Mouse (Mus musculus): ENCODE data around the gene Gapt. TPM values are rescaled to one million over a fixed set of nuclear protein-coding genes. Genes with fewer than 3 reads are reported as not detected.
"Not testable (repeated sequence)": the region's sequence is repeated elsewhere in the genome, so short reads cannot be mapped to it uniquely, and the experiment has no call there.

The Gapt gene
- polyA plus RNA-seq (2012; rRNA removed) = 0.20 and 0.48 TPM in 2 replicates

GRCm38 (mm10) chr13:110356941-110357340 is at the start of gene Gapt:
Gene Gapt (minus strand): TSS chr13:110357199.
- Histone ChIP-seq H3K4me3 (ENCODE audit: low read depth, low read length) (no peak within 1 kb of the TSS), H3K36me3 (ENCODE audit: control insufficient read depth, insufficient read depth, low read length) (no peaks in the 10 kb centered on the region), H3K27ac (ENCODE audit: insufficient read depth, low read depth, low read length) (no peak within 1 kb of the TSS), H3K4me1 (ENCODE audit: control insufficient read depth, insufficient read depth, insufficient read length, low read length) (no peaks in the 10 kb centered on the region), H3K27me3 (ENCODE audit: control insufficient read depth, insufficient read depth, low read length) (no peaks in the 10 kb centered on the region)
- no peak for TF ChIP-seq CTCF (IDR thresholded peaks at IDR 0.05; ENCODE audit: extremely low read depth, insufficient read length, insufficient replicate concordance, low read depth, low read length)
- no peak for TF ChIP-seq POLR2A (IDR thresholded peaks at IDR 0.05; ENCODE audit: low read depth, low read length)
- WGBS = 30% methylated on average over 2 of the region's 2 CpGs

- WGBS = 44% methylated on average over 5 of the region's 5 CpGs
- no peaks in the 10 kb centered on the region for H3K27me3 ChIP-seq (ENCODE audit: control insufficient read depth, insufficient read depth, low read length)
- TF ChIP-seq CTCF (IDR thresholded peaks at IDR 0.05; ENCODE audit: extremely low read depth, insufficient read length, insufficient replicate concordance, low read depth, low read length) (no peak), POLR2A (IDR thresholded peaks at IDR 0.05; ENCODE audit: low read depth, low read length) (no peak)
Observed at GRCm38 (mm10) chr13:110406152-110406551, 49.2 kb upstream of the Gapt start.

GRCm38 (mm10) chr13:110404686-110405085 is 47.7 kb upstream of the Gapt start:
- not testable (repeated sequence) for H3K4me3 ChIP-seq (ENCODE audit: low read depth, low read length)
- WGBS = 90% methylated on average over 5 of the region's 5 CpGs

More at GRCm38 (mm10) chr13:110406152-110406551, 49.2 kb upstream of the Gapt start:
- H3K27ac ChIP-seq (ENCODE audit: insufficient read depth, low read depth, low read length) = no peak overlapping the region
- no peaks in the 10 kb centered on the region; the same call in 1 of the 2 replicates for H3K36me3 ChIP-seq (ENCODE audit: control insufficient read depth, insufficient read depth, low read length)
- no peaks in the 10 kb centered on the region for H3K4me1 ChIP-seq (ENCODE audit: control insufficient read depth, insufficient read depth, insufficient read length, low read length)
- H3K4me3 ChIP-seq (ENCODE audit: low read depth, low read length) = no peak overlapping the region

DNA sequence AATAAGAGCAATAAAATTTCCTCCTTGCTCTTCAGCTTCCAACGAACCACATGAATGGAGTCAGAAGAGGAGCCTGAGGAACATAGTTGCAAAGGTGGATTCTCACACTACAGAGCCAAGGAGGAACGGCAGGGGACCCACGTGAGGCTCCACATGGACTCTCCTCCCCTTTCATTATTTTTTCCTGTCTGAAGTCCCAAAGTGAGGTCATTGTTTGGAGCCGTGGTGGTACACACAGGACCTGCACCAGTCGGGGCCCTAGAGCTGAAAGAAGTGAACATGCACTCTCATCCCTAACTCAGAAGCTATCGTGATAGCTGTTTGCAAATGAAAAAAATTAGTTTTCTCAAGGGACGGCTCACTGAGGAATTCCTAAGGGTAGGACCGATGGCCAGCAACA is 47.1 kb upstream of the Gapt start:
- 75% methylated on average over 8 of the region's 8 CpGs for WGBS
- no peak for TF ChIP-seq CTCF (IDR thresholded peaks at IDR 0.05; ENCODE audit: extremely low read depth, insufficient read length, insufficient replicate concordance, low read depth, low read length)
- no peak for TF ChIP-seq POLR2A (IDR thresholded peaks at IDR 0.05; ENCODE audit: low read depth, low read length)
- H3K36me3 ChIP-seq (ENCODE audit: control insufficient read depth, insufficient read depth, low read length) = peaks cover 4% of the 10 kb centered on the region; the same call in 1 of the 2 replicates
- no peaks in the 10 kb centered on the region for H3K27me3 ChIP-seq (ENCODE audit: control insufficient read depth, insufficient read depth, low read length)
- H3K4me1 ChIP-seq (ENCODE audit: control insufficient read depth, insufficient read depth, insufficient read length, low read length) = no peaks in the 10 kb centered on the region
- no peak overlapping the region for H3K4me3 ChIP-seq (ENCODE audit: low read depth, low read length)
- H3K27ac ChIP-seq (ENCODE audit: insufficient read depth, low read depth, low read length) = no peak overlapping the region

More at GRCm38 (mm10) chr13:110404686-110405085, 47.7 kb upstream of the Gapt start:
- H3K36me3 ChIP-seq (ENCODE audit: control insufficient read depth, insufficient read depth, low read length); H3K27me3 ChIP-seq (ENCODE audit: control insufficient read depth, insufficient read depth, low read length); H3K4me1 ChIP-seq (ENCODE audit: control insufficient read depth, insufficient read depth, insufficient read length, low read length); H3K27ac ChIP-seq (ENCODE audit: insufficient read depth, low read depth, low read length): not testable (repeated sequence)

DNA sequence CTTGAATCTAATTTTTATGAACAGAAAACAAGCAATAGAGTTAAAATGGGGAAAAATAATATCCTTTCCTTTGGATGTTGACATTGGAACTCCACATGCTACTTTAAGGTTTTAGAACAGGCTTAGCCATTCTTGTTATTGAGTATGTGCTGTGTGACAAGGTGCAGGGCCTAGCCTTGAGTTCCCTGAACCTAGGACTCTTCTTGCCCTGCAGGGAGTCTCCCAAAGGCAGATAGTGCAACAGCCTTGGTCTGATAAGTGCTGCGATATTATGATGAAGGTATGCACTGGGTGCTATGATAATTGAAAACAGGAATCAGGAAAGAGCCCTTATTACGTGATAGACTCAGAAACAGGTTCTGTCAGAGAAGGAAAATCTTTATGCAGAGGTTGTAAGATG is 44.9 kb upstream of the Gapt start:
- 82% methylated on average over 2 of the region's 2 CpGs for WGBS
- H3K4me1 ChIP-seq (ENCODE audit: control insufficient read depth, insufficient read depth, insufficient read length, low read length) = no peaks in the 10 kb centered on the region
- H3K27ac ChIP-seq (ENCODE audit: insufficient read depth, low read depth, low read length) = no peak overlapping the region
- H3K36me3 ChIP-seq (ENCODE audit: control insufficient read depth, insufficient read depth, low read length) = peaks cover 9% of the 10 kb centered on the region
- TF ChIP-seq POLR2A (IDR thresholded peaks at IDR 0.05; ENCODE audit: low read depth, low read length) = no peak
- no peak for TF ChIP-seq CTCF (IDR thresholded peaks at IDR 0.05; ENCODE audit: extremely low read depth, insufficient read length, insufficient replicate concordance, low read depth, low read length)
- no peak overlapping the region for H3K4me3 ChIP-seq (ENCODE audit: low read depth, low read length)
- no peaks in the 10 kb centered on the region for H3K27me3 ChIP-seq (ENCODE audit: control insufficient read depth, insufficient read depth, low read length)

GRCm38 (mm10) chr13:110401443-110401842 is 44.4 kb upstream of the Gapt start:
- Histone ChIP-seq H3K4me1 (ENCODE audit: control insufficient read depth, insufficient read depth, insufficient read length, low read length) (no peaks in the 10 kb centered on the region), H3K4me3 (ENCODE audit: low read depth, low read length) (no peak overlapping the region), H3K36me3 (ENCODE audit: control insufficient read depth, insufficient read depth, low read length) (peaks cover 9% of the 10 kb centered on the region), H3K27ac (ENCODE audit: insufficient read depth, low read depth, low read length) (no peak overlapping the region), H3K27me3 (ENCODE audit: control insufficient read depth, insufficient read depth, low read length) (no peaks in the 10 kb centered on the region)
- WGBS = 76% methylated on average over 3 of the region's 3 CpGs
- TF ChIP-seq CTCF (IDR thresholded peaks at IDR 0.05; ENCODE audit: extremely low read depth, insufficient read length, insufficient replicate concordance, low read depth, low read length) (no peak), POLR2A (IDR thresholded peaks at IDR 0.05; ENCODE audit: low read depth, low read length) (no peak)

- Histone ChIP-seq H3K36me3 (ENCODE audit: control insufficient read depth, insufficient read depth, low read length) (peaks cover 9% of the 10 kb centered on the region), H3K4me1 (ENCODE audit: control insufficient read depth, insufficient read depth, insufficient read length, low read length) (no peaks in the 10 kb centered on the region), H3K27me3 (ENCODE audit: control insufficient read depth, insufficient read depth, low read length) (peaks cover 2% of the 10 kb centered on the region; the same call in 1 of the 2 replicates), H3K27ac (ENCODE audit: insufficient read depth, low read depth, low read length) (no peak overlapping the region), H3K4me3 (ENCODE audit: low read depth, low read length) (peak overlapping the region; percentile 27)
- no peak for TF ChIP-seq POLR2A (IDR thresholded peaks at IDR 0.05; ENCODE audit: low read depth, low read length)
- TF ChIP-seq CTCF (IDR thresholded peaks at IDR 0.05; ENCODE audit: extremely low read depth, insufficient read length, insufficient replicate concordance, low read depth, low read length) = no peak
- WGBS = 77% methylated on average over 24 of the region's 24 CpGs
Observed at GRCm38 (mm10) chr13:110398513-110399270, 41.7 kb upstream of the Gapt start.
